Mouse (Mus musculus): ENCODE data around the gene Rab14.

Rab14 gene

GRCm38 (mm10) chr2:35200898-35201668, at the start of gene Rab14:
Gene Rab14, minus strand, starts transcription at chr2:35201120.
- peak; percentile 100 for DNase-seq (ENCODE audit: low read depth)

- DNase-seq (ENCODE audit: low read depth): no peak
Measured at GRCm38 (mm10) chr2:35247763-35248162, 46.8 kb upstream of the Rab14 start.

DNA sequence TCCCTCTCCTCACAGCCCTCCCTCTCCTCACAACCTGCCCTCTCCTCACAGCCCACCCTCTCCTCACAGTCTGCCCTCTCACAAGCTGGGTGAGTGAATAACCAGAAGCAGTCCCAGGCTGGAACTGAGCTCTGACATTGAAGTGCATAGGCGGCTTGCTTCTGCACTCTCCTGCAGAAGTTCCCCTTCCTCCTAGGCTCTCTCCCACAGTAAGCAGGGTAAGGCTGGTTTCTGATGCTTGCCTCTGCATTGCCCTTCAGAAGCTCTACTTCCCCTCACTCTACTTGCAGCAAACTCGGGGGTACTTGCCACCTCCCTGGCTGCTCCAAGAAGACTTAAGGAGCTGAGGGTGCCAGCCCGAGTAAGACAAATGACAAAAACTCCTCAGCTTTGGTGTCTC, 43.3 kb upstream of the Rab14 start:
- DNase-seq (ENCODE audit: low read depth): no peak

GRCm38 (mm10) chr2:35235021-35235420, 34.1 kb upstream of the Rab14 start:
- peak; percentile 92 for DNase-seq (ENCODE audit: low read depth)

DNA sequence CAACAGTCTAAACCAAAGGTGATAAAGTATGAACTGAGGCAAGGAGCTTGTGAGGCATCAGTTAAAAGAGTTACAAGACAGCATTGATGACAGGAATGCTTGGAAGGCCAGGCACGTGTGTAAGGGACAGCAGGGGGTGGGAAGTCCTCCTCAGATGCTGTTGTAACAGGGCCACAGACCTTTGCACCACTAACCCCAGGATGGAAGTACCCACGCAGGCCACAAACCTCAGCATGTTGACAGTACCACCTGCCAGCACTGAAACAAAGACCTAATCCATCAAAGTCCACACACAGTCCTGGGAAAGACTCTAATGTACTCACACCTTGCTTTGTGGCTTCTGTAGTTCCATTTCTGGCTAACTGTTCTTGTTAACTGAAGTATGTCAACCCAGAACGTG, 33.0 kb upstream of the Rab14 start:
- DNase-seq (ENCODE audit: low read depth): no peak

- DNase-seq (ENCODE audit: low read depth): no peak
Measured at GRCm38 (mm10) chr2:35232595-35233445, 31.9 kb upstream of the Rab14 start.

DNA sequence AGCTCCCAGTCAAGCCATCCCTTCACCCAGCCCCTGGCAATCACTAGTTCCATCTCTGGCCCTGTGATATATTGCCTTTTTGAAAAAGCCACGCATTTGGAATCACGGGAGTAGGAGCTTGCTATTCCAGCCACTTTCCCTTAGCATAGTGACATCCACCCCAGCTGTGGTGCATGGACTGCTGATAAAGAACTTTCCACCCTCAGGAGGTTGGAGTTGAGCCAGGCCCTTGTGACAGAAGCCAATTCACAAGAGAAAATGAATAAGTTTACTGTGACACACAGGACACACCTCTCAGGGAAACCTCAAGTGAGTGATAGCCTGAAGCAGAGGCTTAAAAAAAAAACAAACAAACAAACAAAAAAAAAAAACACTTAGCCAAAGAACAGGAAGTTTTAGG, 31.0 kb upstream of the Rab14 start:
- DNase-seq (ENCODE audit: low read depth): peak; percentile 34

DNA sequence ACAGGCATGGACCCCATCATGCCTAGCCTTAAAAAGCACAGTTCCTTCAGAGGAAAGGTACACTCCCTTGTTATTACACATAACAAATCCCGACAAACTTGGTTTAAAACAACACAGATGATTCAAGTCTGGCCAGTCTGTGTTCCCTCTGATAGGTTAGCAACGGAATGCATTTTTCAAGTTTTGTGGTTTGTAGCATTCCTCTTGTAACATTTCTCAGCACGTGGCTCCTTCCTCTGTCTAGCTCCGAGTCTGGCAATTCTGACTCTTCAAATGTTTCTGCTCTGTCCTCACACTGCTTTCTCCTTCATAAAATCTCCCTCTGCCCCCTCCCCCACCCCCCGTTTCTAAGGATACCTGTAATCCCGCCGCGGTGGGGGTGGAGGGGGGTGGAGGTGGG, 29.3 kb upstream of the Rab14 start:
- peak; percentile 83 for DNase-seq (ENCODE audit: low read depth)

DNA sequence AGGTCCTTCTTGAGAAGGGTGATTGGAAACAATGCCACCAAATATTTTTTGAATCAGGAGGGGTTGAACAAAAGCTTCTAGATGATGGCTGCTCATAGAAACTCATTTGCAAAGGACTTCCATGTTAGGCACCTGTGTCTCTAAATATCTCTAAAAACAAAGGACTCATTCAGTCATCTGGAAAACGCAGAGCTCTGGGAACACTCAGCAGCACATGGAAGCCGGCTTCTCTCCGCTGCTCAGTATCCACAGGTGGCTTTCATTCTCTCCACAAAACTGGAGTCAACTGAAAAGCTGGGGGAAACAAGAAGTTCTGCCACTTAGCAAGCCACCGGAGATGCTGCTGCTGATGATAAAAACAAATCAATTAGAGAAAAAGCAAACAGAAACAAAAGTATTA, 27.2 kb upstream of the Rab14 start:
- DNase-seq (ENCODE audit: low read depth): no peak

GRCm38 (mm10) chr2:35224285-35224684, 23.4 kb upstream of the Rab14 start:
- no peak for DNase-seq (ENCODE audit: low read depth)

DNA sequence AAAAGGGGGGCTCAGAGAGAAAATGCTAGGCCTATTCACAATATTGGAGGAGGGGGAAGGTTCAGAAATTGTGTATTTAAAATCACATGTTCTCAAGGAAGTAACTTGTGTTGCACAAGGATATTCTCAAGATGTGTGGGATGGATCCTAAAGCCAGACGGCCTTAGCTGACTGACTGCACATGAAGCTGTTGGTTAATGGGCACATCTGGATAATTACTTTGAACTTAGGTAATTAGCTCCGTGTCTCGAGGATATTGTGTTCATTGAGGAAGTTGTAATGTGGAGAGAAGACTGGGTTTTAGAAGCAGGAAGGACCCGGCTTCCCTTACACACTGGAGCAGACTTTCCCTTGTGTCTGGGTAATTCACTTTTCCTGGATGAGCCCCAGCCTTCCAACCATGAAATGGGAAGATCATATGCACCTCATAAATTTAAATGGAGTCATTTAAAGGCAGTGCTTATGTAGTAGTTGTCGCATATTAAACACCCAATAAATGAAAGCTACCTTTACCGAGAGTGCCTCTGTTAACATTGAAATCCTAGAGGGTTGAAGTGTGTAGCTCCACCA, 22.0 kb upstream of the Rab14 start:
- DNase-seq (ENCODE audit: low read depth): no peak

- DNase-seq (ENCODE audit: low read depth): no peak
Measured at GRCm38 (mm10) chr2:35218736-35219135, 17.8 kb upstream of the Rab14 start.

GRCm38 (mm10) chr2:35216701-35217100, 15.8 kb upstream of the Rab14 start:
- DNase-seq (ENCODE audit: low read depth): peak; percentile 36

DNA sequence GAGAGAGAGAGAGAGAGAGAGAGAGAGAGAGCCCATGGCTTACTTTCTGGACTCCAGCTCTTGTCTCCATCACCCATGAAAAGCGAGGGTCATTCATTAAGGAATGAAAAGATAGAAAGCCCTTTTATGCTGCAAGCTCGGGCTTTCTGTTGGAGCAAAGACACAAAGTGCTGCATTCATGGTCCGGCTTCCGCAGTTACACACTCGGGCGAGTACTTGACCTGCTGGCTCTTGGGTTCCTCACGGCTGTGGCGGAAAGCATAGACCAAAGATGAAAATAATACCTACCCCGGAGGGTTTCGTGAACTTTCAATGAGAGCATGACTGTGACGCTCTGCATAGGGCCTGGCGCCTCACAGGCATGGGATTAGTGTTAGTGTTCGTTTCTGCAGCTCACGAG, 14.4 kb upstream of the Rab14 start:
- no peak for DNase-seq (ENCODE audit: low read depth)

DNA sequence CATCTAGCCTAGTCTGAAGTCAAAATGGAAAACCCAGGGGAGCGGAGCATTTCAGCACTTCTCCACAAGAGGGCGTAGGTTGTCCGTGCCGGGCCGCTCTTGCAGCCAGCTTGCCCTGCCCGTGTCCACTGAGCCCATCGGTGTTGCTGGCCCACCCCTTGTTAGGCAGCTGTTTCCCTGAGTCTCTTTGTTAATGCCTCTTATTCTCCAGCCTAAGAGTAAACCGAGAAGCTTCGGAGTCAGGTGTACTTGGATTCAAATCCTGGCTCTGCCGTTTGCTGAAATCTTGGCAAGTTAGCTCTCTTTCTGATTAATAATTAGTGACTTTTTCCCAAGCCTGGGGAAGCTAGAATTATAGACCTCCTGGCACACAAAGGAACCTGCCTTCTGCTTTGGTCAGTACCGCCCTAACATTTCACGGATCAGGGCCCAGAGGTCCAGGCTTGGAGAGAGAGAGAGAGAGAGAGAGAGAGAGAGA, 14.0 kb upstream of the Rab14 start:
- peak; percentile 93 for DNase-seq (ENCODE audit: low read depth)

DNA sequence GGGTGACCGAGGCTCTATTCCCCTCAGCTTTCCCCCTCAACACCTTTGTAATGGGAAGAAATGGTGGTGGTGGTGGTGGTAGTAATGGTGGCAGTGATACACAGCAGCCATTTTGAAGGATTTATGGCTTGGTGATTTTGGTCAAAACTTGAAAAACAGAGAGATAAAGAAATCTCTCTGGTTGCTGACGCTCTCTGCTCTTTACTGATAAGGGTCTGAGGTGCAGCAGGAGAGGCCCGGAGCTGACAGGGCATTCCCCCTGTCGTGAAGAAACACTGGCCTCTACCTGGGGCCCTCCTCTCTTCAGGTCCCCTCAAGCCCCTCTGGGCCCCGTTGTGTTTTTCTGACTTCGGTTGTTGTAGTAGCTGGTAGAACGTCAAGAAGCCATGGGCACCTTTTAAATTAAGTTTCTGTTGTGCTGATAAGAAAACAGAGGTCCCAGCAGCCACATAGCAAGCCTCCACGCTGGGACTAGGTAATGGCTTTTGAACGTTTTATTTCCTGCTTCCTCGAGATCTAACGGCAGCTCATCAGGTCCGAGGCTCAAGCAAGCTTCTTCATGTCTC, 12.5 kb upstream of the Rab14 start:
- DNase-seq (ENCODE audit: low read depth): no peak

GRCm38 (mm10) chr2:35211681-35212080, 10.8 kb upstream of the Rab14 start:
- DNase-seq (ENCODE audit: low read depth): no peak

- no peak for DNase-seq (ENCODE audit: low read depth)
Measured at GRCm38 (mm10) chr2:35208931-35209665, 8.2 kb upstream of the Rab14 start.

GRCm38 (mm10) chr2:35208054-35208453, 7.1 kb upstream of the Rab14 start:
- DNase-seq (ENCODE audit: low read depth): peak; percentile 12

DNA sequence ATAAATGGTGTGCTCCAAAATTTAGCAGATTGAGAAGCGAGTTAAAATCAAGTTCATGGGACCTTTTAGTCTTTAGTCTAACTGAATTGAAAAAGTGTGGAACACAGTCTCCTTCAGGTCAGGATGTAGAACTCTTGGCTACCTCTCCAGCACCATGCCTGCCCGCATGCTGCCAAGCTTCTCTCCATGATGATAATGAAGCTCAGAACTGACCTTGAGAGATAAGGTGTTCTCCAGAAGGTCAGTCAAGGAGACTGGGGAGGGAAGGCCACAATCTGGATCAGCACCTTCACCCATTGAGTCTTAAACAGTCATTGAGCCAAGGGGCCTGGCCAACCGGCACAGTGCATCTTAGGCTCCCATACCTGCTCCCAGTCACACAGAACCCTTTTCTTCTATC, 5.8 kb upstream of the Rab14 start:
- DNase-seq (ENCODE audit: low read depth): no peak

DNA sequence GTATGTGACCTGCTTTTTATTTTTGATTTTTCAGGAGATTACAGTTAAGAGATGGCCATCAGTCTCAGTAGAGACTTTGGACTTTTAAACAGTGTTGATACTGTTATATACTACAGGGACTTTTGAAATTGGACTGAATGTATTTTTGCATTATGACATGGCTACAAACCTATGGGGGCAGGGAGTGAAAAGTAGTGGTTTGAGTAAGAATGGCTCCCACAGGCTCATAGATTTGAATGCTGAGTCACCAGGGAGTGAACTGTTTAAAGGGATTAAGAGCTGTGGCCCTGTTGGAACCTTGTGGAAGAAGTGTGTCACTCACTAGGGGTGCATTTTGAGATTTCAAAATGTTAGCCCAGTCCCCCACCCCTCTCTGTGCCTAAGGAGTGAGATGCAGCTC, 2.8 kb upstream of the Rab14 start:
- DNase-seq (ENCODE audit: low read depth): peak; percentile 53

All from NIH3T3 (cell line).